Mouse (Mus musculus): ENCODE data around the gene Jmjd1c. TPM values are rescaled to one million over a fixed set of nuclear protein-coding genes. Genes with fewer than 3 reads are reported as not detected.

Jmjd1c gene
- polyA plus RNA-seq, 1 experiment from 2014 or later = 31.6 TPM

DNA sequence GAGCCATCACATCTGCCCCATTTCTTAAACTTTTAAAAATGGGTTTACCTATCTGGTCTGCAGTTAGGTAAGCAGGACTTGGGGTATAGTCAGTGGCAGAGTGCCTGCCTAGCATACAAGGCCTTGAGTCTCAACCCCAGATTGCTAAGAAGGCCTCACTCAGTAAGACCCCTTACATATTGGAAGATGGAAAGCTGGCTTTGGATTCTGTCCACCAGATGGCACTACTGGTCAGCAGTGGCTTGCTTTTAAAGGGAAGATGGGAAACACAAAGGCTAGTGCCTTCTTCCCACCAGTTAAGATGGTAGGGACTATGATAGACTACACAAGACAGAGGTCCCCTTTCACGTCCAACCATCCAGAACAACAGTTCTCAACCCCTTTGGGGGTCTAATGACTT, 168.9 kb downstream of the Jmjd1c start:
- peaks cover 37% of the 10 kb centered on the region for H3K36me3 ChIP-seq
- DNase-seq (ENCODE audit: low spot score) = peak; percentile 37
- 65% methylated on average over 1 of the region's 1 CpGs for WGBS
- no peak overlapping the region for H3K4me3 ChIP-seq
- no peaks in the 10 kb centered on the region for H3K4me1 ChIP-seq
- H3K27ac ChIP-seq = no peak overlapping the region
- H3K9me3 ChIP-seq (replicated peaks) = no peaks in the 10 kb centered on the region
- no peaks in the 10 kb centered on the region for H3K27me3 ChIP-seq (ENCODE audit: low read depth, poor library complexity, severe bottlenecking)

DNA sequence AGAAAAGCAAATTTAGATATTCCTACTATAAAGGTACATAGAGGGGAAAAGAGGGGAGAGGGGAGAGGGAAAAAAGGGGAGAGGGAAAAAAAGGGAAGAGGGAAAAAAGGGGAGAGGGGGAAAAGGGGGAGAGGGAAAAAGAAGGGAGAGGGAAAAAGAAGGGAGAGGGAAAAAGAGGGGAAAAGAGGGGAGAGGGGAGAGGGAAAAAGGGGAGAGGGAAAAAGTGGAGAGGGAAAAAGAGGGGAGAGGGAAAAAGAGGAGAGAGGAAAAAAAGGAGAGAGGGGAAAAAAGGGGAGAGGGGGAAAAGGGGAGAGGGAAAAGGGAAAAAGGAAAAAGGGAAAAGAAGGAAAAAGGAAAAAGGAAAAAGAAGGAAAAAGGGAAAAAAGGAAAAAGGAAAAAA, 180.0 kb downstream of the Jmjd1c start:
- no peaks in the 10 kb centered on the region for H3K9me3 ChIP-seq (replicated peaks)
- H3K27ac ChIP-seq = no peak overlapping the region
- H3K27me3 ChIP-seq (ENCODE audit: low read depth, poor library complexity, severe bottlenecking) = no peaks in the 10 kb centered on the region
- DNase-seq (ENCODE audit: low spot score) = no peak
- H3K4me1 ChIP-seq = no peaks in the 10 kb centered on the region
- peaks cover 37% of the 10 kb centered on the region for H3K36me3 ChIP-seq
- no peak overlapping the region for H3K4me3 ChIP-seq

DNA sequence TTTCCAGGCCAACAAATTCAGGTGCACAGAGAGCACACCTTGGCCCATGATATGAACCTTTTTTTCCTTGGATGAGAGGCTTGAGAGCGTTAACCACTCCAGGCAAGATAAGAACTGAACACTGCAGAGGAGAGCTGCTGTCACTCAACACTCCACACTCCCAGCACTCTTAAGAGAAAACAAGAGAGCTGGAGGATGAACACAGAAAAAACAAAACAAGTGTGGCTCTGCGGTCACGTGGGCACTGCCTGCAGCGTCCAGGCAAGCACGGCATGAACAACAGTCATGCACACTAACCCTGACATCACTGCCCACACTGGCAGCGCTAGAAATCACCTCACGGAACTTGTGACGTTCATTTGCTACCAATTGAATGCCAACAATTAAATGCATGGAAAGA, 185.9 kb downstream of the Jmjd1c start:
- DNase-seq (ENCODE audit: low spot score) = no peak
- H3K36me3 ChIP-seq = no peaks in the 10 kb centered on the region
- no peak overlapping the region for H3K27ac ChIP-seq
- H3K27me3 ChIP-seq (ENCODE audit: low read depth, poor library complexity, severe bottlenecking) = no peaks in the 10 kb centered on the region
- 90% methylated on average over 8 of the region's 8 CpGs for whole genome bisulfite sequencing
- no peak overlapping the region for H3K4me3 ChIP-seq
- no peaks in the 10 kb centered on the region for H3K9me3 ChIP-seq (replicated peaks)
- peaks cover 33% of the 10 kb centered on the region for H3K4me1 ChIP-seq

DNA sequence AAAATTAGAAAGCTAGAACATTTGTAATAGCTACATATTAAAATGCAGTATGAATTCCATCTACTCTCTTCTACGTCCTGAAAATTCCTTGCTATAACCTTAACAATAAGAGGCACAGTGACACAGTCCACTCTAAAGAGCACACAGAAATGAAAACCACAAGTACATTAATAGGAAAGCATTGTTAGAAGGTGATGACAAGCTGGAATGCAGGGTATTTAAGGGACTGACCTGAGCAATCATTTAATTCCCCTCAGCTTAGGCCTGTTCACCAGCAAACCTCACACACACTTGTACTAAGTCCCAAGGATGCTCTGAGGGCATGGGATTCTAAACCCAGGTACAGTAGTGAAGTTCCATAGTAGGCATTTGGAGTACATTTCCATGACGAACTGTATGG, 186.6 kb downstream of the Jmjd1c start:
- H3K27ac ChIP-seq = no peak overlapping the region
- no peaks in the 10 kb centered on the region for H3K9me3 ChIP-seq (replicated peaks)
- H3K4me3 ChIP-seq = no peak overlapping the region
- no peaks in the 10 kb centered on the region for H3K36me3 ChIP-seq
- H3K4me1 ChIP-seq = peaks cover 33% of the 10 kb centered on the region
- no peak for DNase-seq (ENCODE audit: low spot score)
- 75% methylated on average over 2 of the region's 2 CpGs for WGBS
- no peaks in the 10 kb centered on the region for H3K27me3 ChIP-seq (ENCODE audit: low read depth, poor library complexity, severe bottlenecking)

DNA sequence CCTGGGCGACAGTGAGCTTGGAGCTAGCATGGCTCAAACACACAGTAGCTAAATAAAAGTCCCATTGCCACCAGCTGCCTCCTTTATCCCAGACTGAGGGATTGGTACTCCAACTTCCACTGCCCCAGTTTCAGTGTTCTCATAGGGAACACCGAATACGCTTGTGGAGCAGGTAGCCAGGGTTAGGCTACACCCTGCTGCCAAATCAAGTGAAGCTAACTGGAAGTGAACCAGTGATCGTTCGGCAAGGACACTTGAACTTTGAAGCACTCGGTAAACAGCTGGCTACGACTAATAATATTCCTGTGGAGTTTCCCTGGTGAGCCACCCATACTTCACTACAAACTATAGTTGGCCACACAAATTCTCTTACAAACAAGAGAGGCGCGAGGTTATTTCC, 187.6 kb downstream of the Jmjd1c start:
- no peaks in the 10 kb centered on the region for H3K36me3 ChIP-seq
- no peaks in the 10 kb centered on the region for H3K9me3 ChIP-seq (replicated peaks)
- H3K27ac ChIP-seq = no peak overlapping the region
- H3K27me3 ChIP-seq (ENCODE audit: low read depth, poor library complexity, severe bottlenecking) = no peaks in the 10 kb centered on the region
- H3K4me1 ChIP-seq = peaks cover 33% of the 10 kb centered on the region
- peak overlapping the region; percentile 93 for H3K4me3 ChIP-seq
- WGBS = 89% methylated on average over 9 of the region's 9 CpGs
- no peak for DNase-seq (ENCODE audit: low spot score)

DNA sequence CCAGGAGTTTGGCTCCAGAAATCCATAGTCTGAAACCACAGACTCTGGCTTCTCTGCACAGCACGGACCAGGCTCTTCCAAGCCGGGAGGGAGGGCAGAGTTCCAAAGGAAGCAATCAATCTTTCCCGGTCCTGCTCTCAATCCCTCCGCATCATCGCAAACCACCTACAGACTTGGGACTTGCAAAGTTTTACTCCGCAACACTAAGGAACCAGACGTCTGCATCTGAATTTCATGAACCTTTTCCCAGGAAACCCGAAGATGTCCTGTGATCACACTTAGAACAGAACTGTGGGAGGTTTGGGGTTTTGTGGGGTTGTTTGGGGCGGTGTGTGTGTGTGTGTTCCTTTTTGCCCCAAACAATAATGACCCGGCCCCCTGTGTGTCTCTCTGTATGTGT, 188.4 kb downstream of the Jmjd1c start:
- 1% methylated on average over 10 of the region's 10 CpGs for WGBS
- no peak for DNase-seq (ENCODE audit: low spot score)

DNA sequence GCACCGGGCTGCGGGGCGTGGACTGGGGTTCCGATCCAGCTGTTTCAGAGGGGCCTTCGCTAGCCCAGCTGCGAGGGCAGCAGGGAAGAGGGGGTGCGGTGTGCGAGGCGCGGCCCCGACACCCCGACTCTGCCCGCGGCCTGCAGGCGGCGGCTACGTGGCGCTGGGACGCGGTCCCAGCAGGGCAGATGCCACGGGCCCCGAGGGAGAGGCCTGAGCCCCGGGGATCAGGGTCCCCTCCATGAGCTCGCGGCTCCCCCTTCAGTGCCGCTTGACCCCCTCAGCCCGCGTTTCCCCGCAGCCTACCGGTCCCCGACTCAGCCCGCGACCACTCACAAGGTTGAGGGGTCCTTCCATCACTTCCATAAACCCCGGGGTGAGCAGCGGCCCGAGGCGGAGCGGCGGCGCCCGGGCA, 188.8 kb downstream of the Jmjd1c start:
- Histone ChIP-seq H3K4me3 (peak overlapping the region; percentile 93), H3K4me1 (peaks cover 33% of the 10 kb centered on the region), H3K36me3 (no peaks in the 10 kb centered on the region), H3K27me3 (ENCODE audit: low read depth, poor library complexity, severe bottlenecking) (no peaks in the 10 kb centered on the region), H3K9me3 (replicated peaks) (no peaks in the 10 kb centered on the region), H3K27ac (peak overlapping the region; percentile 89)
- DNase-seq (ENCODE audit: low spot score) = no peak
- under 1% methylated on average over 41 of the region's 41 CpGs for WGBS

More for the DNA sequence above, 188.4 kb downstream of the Jmjd1c start:
- Histone ChIP-seq H3K9me3 (replicated peaks) (no peaks in the 10 kb centered on the region), H3K4me1 (peaks cover 33% of the 10 kb centered on the region), H3K27ac (peak overlapping the region; percentile 89), H3K4me3 (peak overlapping the region; percentile 93), H3K27me3 (ENCODE audit: low read depth, poor library complexity, severe bottlenecking) (no peaks in the 10 kb centered on the region), H3K36me3 (no peaks in the 10 kb centered on the region)

DNA sequence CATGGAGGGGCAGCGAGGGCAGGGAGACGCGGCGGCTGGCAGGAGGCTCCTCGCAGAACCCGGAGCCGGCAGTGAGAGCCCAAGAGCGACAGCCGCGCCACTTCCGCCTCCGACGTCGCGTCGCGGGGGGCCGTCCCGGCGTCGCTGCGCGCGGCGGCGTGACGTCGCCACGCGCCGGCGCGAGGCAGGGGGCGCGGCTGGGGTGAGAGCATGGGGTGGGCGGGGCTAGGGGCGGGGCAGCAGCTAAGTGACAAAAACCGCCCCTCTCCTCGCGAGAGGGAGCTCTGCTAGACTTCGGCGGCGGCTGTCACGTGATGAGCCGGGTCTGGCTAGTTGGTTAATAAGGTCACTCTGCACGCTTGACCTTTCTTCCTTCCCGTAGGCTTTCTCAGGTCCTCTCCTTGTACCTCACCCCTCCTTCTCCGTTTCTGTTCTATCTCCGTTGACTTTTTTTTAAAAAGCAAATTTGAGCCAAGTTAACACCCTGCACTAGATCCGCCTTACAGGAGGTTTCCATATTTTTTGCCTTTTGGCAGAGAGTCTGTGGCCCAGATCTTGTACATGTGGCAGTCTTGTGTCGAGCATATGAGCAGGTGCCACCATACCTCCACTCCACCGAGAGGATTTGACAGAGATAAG, 189.4 kb downstream of the Jmjd1c start, which contains the start of gene Nrbf2:
Gene Nrbf2 (minus strand): TSS at position 130 of the 639 bp plus-strand sequence.
- 3% methylated on average over 44 of the region's 52 CpGs for WGBS
- H3K36me3 ChIP-seq = no peaks in the 10 kb centered on the region
- peak within 1 kb of the TSS; percentile 89 for H3K27ac ChIP-seq

DNA sequence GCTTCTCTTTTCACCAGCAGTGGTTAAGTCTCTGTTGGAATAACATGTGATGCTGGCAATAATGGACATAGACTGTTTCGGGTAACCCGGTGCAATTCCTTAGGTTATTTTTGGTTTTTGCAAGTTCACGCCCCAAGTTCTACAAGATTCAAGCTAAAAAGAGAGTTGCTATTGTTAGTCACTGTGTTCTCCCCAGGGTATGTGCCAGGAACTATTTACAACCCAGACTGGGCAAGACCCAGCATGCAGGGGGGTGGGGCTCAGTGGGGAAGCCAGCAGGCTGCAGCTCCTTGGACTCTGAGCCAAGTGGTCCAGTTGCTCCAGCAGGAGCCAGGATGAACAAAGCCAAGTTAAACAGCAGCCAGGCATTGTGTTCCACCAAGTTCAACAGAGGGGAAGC, 192.0 kb downstream of the Jmjd1c start:
- peaks cover 30% of the 10 kb centered on the region for H3K4me1 ChIP-seq
- H3K36me3 ChIP-seq = no peaks in the 10 kb centered on the region

More for the DNA sequence above, 189.4 kb downstream of the Jmjd1c start, which contains the start of gene Nrbf2:
- Histone ChIP-seq H3K4me3 (peak within 1 kb of the TSS; percentile 93), H3K9me3 (replicated peaks) (no peaks in the 10 kb centered on the region), H3K4me1 (peaks cover 33% of the 10 kb centered on the region), H3K27me3 (ENCODE audit: low read depth, poor library complexity, severe bottlenecking) (no peaks in the 10 kb centered on the region)
- peak; percentile 95 for DNase-seq (ENCODE audit: low spot score)

DNA sequence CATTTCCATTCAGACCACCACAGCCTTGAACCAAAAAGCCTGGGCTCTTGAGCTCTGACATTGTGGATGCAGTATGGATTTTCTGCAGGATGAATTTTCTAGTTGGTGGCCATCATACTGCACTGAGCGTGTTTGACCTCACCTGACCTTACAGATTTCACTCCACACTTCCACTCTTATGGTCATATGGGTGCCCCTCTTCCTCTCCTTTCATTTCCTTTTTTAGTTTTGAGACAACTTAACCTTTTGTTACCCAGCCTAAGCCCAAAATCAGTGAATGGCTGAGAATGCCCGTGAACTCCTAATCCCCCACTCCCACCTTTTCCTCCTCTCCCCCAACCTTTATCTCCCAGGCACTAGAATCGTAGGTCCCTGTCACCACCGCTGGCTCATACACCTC, 194.7 kb downstream of the Jmjd1c start:
- no peak overlapping the region for H3K4me3 ChIP-seq
- H3K9me3 ChIP-seq (replicated peaks) = no peaks in the 10 kb centered on the region
- WGBS = 61% methylated on average over 4 of the region's 4 CpGs
- H3K4me1 ChIP-seq = peaks cover 9% of the 10 kb centered on the region
- H3K27me3 ChIP-seq (ENCODE audit: low read depth, poor library complexity, severe bottlenecking) = no peaks in the 10 kb centered on the region
- H3K27ac ChIP-seq = no peak overlapping the region
- H3K36me3 ChIP-seq = no peaks in the 10 kb centered on the region
- no peak for DNase-seq (ENCODE audit: low spot score)

More for the DNA sequence above, 192.0 kb downstream of the Jmjd1c start:
- Histone ChIP-seq H3K27ac (no peak overlapping the region), H3K4me3 (no peak overlapping the region), H3K9me3 (replicated peaks) (no peaks in the 10 kb centered on the region), H3K27me3 (ENCODE audit: low read depth, poor library complexity, severe bottlenecking) (no peaks in the 10 kb centered on the region)
- DNase-seq (ENCODE audit: low spot score) = no peak
- 75% methylated on average over 3 of the region's 3 CpGs for WGBS

DNA sequence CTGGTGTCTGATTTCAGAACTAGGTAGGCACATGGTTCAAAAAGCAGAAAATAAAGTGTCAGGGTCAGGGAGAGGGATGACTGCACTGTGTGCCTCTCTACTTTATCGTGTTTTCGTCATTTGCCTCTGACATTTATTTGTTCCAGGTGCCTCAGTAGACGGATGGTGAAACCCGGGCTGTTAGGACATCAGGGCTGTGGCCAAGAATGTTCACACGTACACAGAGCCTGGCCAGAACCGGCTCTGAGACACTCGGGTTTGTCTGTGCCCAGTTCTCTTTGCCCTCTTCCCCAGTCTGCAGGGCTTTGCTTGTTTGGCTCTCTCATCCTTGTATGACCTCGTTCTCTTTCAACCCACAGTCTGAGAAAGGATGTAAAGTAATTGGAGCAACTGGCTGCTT, 195.2 kb downstream of the Jmjd1c start:
- H3K4me1 ChIP-seq = peaks cover 7% of the 10 kb centered on the region; the same call in 1 of the 2 replicates
- H3K36me3 ChIP-seq = no peaks in the 10 kb centered on the region
- H3K27me3 ChIP-seq (ENCODE audit: low read depth, poor library complexity, severe bottlenecking) = no peaks in the 10 kb centered on the region
- WGBS = 34% methylated on average over 8 of the region's 8 CpGs
- H3K4me3 ChIP-seq = no peak overlapping the region
- no peak overlapping the region for H3K27ac ChIP-seq
- no peak for DNase-seq (ENCODE audit: low spot score)
- H3K9me3 ChIP-seq (replicated peaks) = no peaks in the 10 kb centered on the region

DNA sequence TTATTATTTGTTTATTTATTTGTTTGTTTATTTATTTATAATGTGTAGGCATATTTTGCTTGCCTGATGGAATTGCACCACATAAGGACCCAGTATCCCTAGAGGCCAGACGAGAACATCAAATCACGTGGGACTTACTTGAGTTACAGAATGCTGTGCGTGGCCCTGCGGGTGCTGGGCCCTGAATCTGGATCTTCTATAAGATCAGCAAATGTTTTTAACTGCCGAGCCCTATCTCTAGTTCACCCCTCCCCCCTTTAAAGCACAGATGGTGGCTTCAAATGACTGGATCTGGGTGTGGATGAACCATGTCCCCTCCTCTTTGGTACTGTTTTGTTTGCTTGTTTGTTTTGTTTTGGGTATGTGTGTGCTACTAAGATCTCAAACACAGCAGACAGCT, 199.4 kb downstream of the Jmjd1c start:
- H3K4me1 ChIP-seq = peaks cover 16% of the 10 kb centered on the region
- no peak overlapping the region for H3K4me3 ChIP-seq
- H3K27ac ChIP-seq = no peak overlapping the region
- 63% methylated on average over 5 of the region's 5 CpGs for WGBS
- H3K9me3 ChIP-seq (replicated peaks) = no peaks in the 10 kb centered on the region
- H3K36me3 ChIP-seq = no peaks in the 10 kb centered on the region
- no peak for DNase-seq (ENCODE audit: low spot score)
- no peaks in the 10 kb centered on the region for H3K27me3 ChIP-seq (ENCODE audit: low read depth, poor library complexity, severe bottlenecking)

DNA sequence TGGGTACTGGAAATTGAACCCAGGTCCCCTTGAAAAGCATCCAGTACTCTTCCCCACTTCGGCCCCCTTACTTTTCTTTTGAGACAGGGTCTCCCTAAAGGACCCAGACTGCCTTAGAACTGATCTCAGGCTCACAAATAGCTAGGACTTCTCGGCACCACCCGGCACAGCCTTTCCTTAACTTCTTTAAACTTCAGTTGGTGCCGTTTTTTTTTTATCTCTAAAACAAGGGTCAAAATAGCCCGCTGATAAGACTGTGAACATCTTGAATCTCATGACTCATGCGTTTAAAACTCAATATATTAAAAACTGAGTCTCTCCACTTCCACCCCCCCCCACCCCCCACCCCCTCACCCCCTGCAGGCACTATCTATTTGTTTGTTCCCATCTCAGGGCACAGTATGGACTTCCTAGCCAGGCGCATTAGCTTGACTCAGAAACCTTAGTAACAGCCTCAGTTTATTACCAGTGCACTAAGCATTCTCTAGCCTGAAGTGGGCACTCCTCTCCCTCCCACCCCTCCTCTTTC, 200.1 kb downstream of the Jmjd1c start:
- Histone ChIP-seq H3K4me1 (peaks cover 11% of the 10 kb centered on the region), H3K36me3 (no peaks in the 10 kb centered on the region), H3K27ac (no peak overlapping the region), H3K9me3 (replicated peaks) (no peaks in the 10 kb centered on the region), H3K27me3 (ENCODE audit: low read depth, poor library complexity, severe bottlenecking) (no peaks in the 10 kb centered on the region), H3K4me3 (no peak overlapping the region)
- WGBS = 72% methylated on average over 7 of the region's 7 CpGs
- DNase-seq (ENCODE audit: low spot score) = no peak

All from limb, embryonic 10.5 days (tissue).